8 mouse cellular contexts compared by ENCODE assay signal in genomic region chr11:45979946-45980892, GRCm38 (mm10). TPM values are rescaled to one million over a fixed set of nuclear protein-coding genes. Genes with fewer than 3 reads are reported as not detected.
A peak's percentile ranks its signal among the peaks of the same experiment; 100 is the strongest.
DNase-seq lines count a peak whose midpoint lies in the region; ATAC-seq lines count a peak whose summit lies in the region.

Gene Sox30 (plus strand): TSS chr11:45980310.

- peak within 1 kb of the TSS; percentile 67 for H3K4me2 ChIP-seq in forebrain, embryonic 14.5 days (ENCODE audit: low read length)
- peak within 1 kb of the TSS; percentile 64 for H3K4me2 ChIP-seq in hindbrain, embryonic 13.5 days

- H3K4me3 ChIP-seq in forebrain, embryonic 14.5 days (ENCODE audit: low read depth, low read length): peak within 1 kb of the TSS; percentile 51
- H3K4me3 ChIP-seq in hindbrain, embryonic 13.5 days: peak within 1 kb of the TSS; percentile 53

- ATAC-seq in CD4-positive, CD25-positive, alpha-beta regulatory T cell, adult 4 months: peak; percentile 57
- ATAC-seq in forebrain, embryonic 14.5 days: peak; percentile 98
- peak; percentile 98 for ATAC-seq in hindbrain, embryonic 13.5 days (ENCODE audit: low FRiP score)

- intact Hi-C loops in left cerebral cortex, postnatal 4 days (cut with DNase I): no loop called here

- H3K27ac ChIP-seq in forebrain, embryonic 14.5 days (ENCODE audit: low read depth, low read length): peak within 1 kb of the TSS; percentile 58; the same call in 1 of the 2 replicates
- peak within 1 kb of the TSS; percentile 69 for H3K27ac ChIP-seq in hindbrain, embryonic 13.5 days

- 0 out of 2 replicates have a peak, but pooled peaks cover 3% of the 10 kb centered on the region for H3K9me3 ChIP-seq in forebrain, embryonic 14.5 days (replicated peaks; ENCODE audit: control insufficient read depth, low read length)
- H3K9me3 ChIP-seq in hindbrain, embryonic 13.5 days: 0 out of 2 replicates have a peak, but pooled peaks cover 4% of the 10 kb centered on the region

- peak; percentile 13 for DNase-seq in adrenal gland, adult 8-10 months
- DNase-seq in forebrain, embryonic 14.5 days (ENCODE audit: low spot score): peak; percentile 85
- DNase-seq in left cerebral cortex, postnatal 4 days: peak; percentile 71
- DNase-seq in mesoderm, embryonic 11.5 days (ENCODE audit: low read depth, low spot score): peak; percentile 75
- DNase-seq in right cerebral cortex, postnatal 4 days: peak; percentile 64
- DNase-seq in adipocyte (ENCODE audit: low spot score): no peak

- WGBS in forebrain, embryonic 14.5 days: 12% methylated on average over 70 of the region's 115 CpGs
- WGBS in hindbrain, embryonic 13.5 days: 9% methylated on average over 73 of the region's 115 CpGs

- H3K36me3 ChIP-seq in forebrain, embryonic 14.5 days (ENCODE audit: control insufficient read depth, insufficient read depth, low read length): no peaks in the 10 kb centered on the region
- H3K36me3 ChIP-seq in hindbrain, embryonic 13.5 days: no peaks in the 10 kb centered on the region

- H3K27me3 ChIP-seq in forebrain, embryonic 14.5 days (replicated peaks; ENCODE audit: control insufficient read depth, insufficient read depth, low read length): no peaks in the 10 kb centered on the region
- no peaks in the 10 kb centered on the region for H3K27me3 ChIP-seq in hindbrain, embryonic 13.5 days

- peak within 1 kb of the TSS; percentile 85 for H3K9ac ChIP-seq in forebrain, embryonic 14.5 days (ENCODE audit: low read length)
- H3K9ac ChIP-seq in hindbrain, embryonic 13.5 days: peak within 1 kb of the TSS; percentile 80

- no peaks in the 10 kb centered on the region for H3K4me1 ChIP-seq in forebrain, embryonic 14.5 days (ENCODE audit: control insufficient read depth, insufficient read depth, low read length)
- peaks cover 10% of the 10 kb centered on the region for H3K4me1 ChIP-seq in hindbrain, embryonic 13.5 days (replicated peaks)

RNA-seq across cellular contexts. Expression of gene Sox30, which starts in this region (rescaled TPM):
- polyA plus RNA-seq in CD4-positive, CD25-positive, alpha-beta regulatory T cell, adult 4 months (2017; shearing (Covaris generic)): not detected
- under 1 TPM in 2 of 4 experiments, not detected in 2; 0.10 to 0.23 TPM for total RNA-seq in adrenal gland, adult 8-10 months (2022)
- 0.11 TPM in 1 of 2 replicates, not detected in the other for polyA plus RNA-seq in forebrain, embryonic 14.5 days (2014; fragmentation: Nextera tagmentation; extraction: Ambion mirVana)
- 0.10 and 0.17 TPM in 2 replicates for polyA plus RNA-seq in hindbrain, embryonic 13.5 days (2015; fragmentation: Nextera tagmentation; extraction: Ambion mirVana)
- total RNA-seq in left cerebral cortex, postnatal 4 days (2021): under 1 TPM; 0.28 to 0.30 TPM

Comparison
In these comparisons a context has a peak if more than half of its experiments do, and no peak if none do; other contexts are left out.
1. Peak in ATAC-seq in CD4-positive, CD25-positive, alpha-beta regulatory T cell, adult 4 months; RNA of the gene not detected or under 1 TPM.
2. Peak in DNase-seq in adrenal gland, adult 8-10 months; RNA of the gene not detected or under 1 TPM.
3. Peak in DNase-seq, ATAC-seq, H3K4me3 ChIP-seq, H3K27ac ChIP-seq, H3K9ac ChIP-seq and H3K4me2 ChIP-seq in forebrain, embryonic 14.5 days; RNA of the gene not detected or under 1 TPM.
4. Peak in ATAC-seq, H3K4me3 ChIP-seq, H3K27ac ChIP-seq, H3K9ac ChIP-seq and H3K4me2 ChIP-seq in hindbrain, embryonic 13.5 days; RNA of the gene not detected or under 1 TPM.
5. Peak in DNase-seq in left cerebral cortex, postnatal 4 days; RNA of the gene not detected or under 1 TPM.